Mouse (Mus musculus) CH12.LX (cell line): ENCODE measurements around the gene Mrpl19. TPM values are rescaled to one million over a fixed set of nuclear protein-coding genes. Genes with fewer than 3 reads are reported as not detected.

Experiments used
- DNase-seq: peaks from one replicate; pipeline ENCODE4 v3.0.0-alpha.2; 2013; ENCODE audit errors: extremely low read depth
- H3K27ac ChIP-seq: 2 replicates; pipeline ENCODE4 v1.5.1; 2012; ENCODE audit warnings: low read depth, mild to moderate bottlenecking, control low read depth, moderate library complexity; ENCODE audit not compliant: insufficient read depth
- H3K27me3 ChIP-seq: replicated peaks from 2 replicates; pipeline ENCODE3; 2012; ENCODE audit warnings: inconsistent platforms
- H3K36me3 ChIP-seq, 2 experiments: replicated peaks in 1 of 2; 2 replicates each; pipeline versions ENCODE3 to v1.6.1; 2012; ENCODE audit warnings: inconsistent platforms in 1 of 2, low read length in 1 of 2, mild to moderate bottlenecking in 1 of 2, mixed read lengths in 1 of 2, moderate library complexity in 1 of 2; ENCODE audit not compliant: control insufficient read depth in 1 of 2, insufficient read depth in 1 of 2
- H3K4me1 ChIP-seq, 2 experiments: 2 replicates each; pipeline ENCODE4 v1.6.1; 2012; ENCODE audit warnings: inconsistent platforms in 1 of 2, moderate library complexity in 1 of 2; ENCODE audit not compliant: insufficient read depth in 2 of 2, control insufficient read depth in 1 of 2
- H3K4me2 ChIP-seq: 2 replicates; pipeline ENCODE4 v1.6.1; 2012; ENCODE audit warnings: low read depth, mild to moderate bottlenecking, control low read depth; ENCODE audit not compliant: poor library complexity, insufficient read depth, severe bottlenecking
- H3K4me3 ChIP-seq, 3 experiments: fragments of 150-350 bp in 1 of 3; sonication (generic) in 1 of 3; replicated peaks in 1 of 3; 2 replicates each; pipeline versions ENCODE3 to v1.5.1; 2011 to 2012; ENCODE audit warnings: low read depth in 2 of 3, low read length in 2 of 3, mild to moderate bottlenecking in 2 of 3, moderate library complexity in 2 of 3, control low read depth in 1 of 3, improper control_type of control experiment in 1 of 3, inconsistent platforms in 1 of 3, mixed read lengths in 1 of 3; ENCODE audit not compliant: poor library complexity in 1 of 3
- H3K79me2 ChIP-seq: replicated peaks from 2 replicates; pipeline ENCODE4 v1.6.1; 2012; ENCODE audit warnings: mild to moderate bottlenecking, moderate library complexity; ENCODE audit not compliant: control insufficient read depth, poor library complexity, insufficient read depth, severe bottlenecking; ENCODE audit errors: extremely low read depth
- H3K9ac ChIP-seq: 2 replicates; pipeline ENCODE4 v1.6.1; 2012; ENCODE audit warnings: low read depth, mild to moderate bottlenecking, control low read depth, moderate library complexity; ENCODE audit not compliant: insufficient read depth
- H3K9me3 ChIP-seq: replicated peaks from 2 replicates; pipeline ENCODE3; 2012; ENCODE audit warnings: low read length, inconsistent platforms, mixed read lengths
- ETS1 ChIP-seq: conservative IDR thresholded peaks from 2 replicates; pipeline ENCODE4 v1.6.1; 2012; ENCODE audit warnings: low read depth, mild to moderate bottlenecking, inconsistent platforms, low read length, improper control_type of control experiment, moderate library complexity
- HCFC1 ChIP-seq: IDR thresholded peaks from 2 replicates; pipeline ENCODE4 v1.6.1; 2012; ENCODE audit warnings: low read depth, mild to moderate bottlenecking, inconsistent platforms, low read length, improper control_type of control experiment
- IRF4 ChIP-seq: IDR thresholded peaks from 2 replicates; pipeline ENCODE4 v1.6.1; 2014; ENCODE audit warnings: low read depth, mild to moderate bottlenecking, inconsistent platforms, low read length, improper control_type of control experiment
- JUND ChIP-seq: conservative IDR thresholded peaks from 2 replicates; pipeline ENCODE4 v1.6.1; 2011; ENCODE audit warnings: low read depth, low read length, improper control_type of control experiment
- KAT2A ChIP-seq: IDR thresholded peaks from 2 replicates; pipeline ENCODE4 v1.6.1; 2012; ENCODE audit warnings: low read length, improper control_type of control experiment, inconsistent platforms; ENCODE audit not compliant: insufficient replicate concordance
- MAX ChIP-seq: IDR thresholded peaks from 2 replicates; pipeline ENCODE4 v1.6.1; 2011; ENCODE audit warnings: low read length, improper control_type of control experiment
- MEF2A ChIP-seq: IDR thresholded peaks from 2 replicates; pipeline ENCODE4 v1.6.1; 2014; ENCODE audit warnings: low read depth, mild to moderate bottlenecking, inconsistent platforms, low read length, improper control_type of control experiment, borderline replicate concordance
- MXI1 ChIP-seq: IDR thresholded peaks from 2 replicates; pipeline ENCODE4 v1.6.1; 2011; ENCODE audit warnings: mild to moderate bottlenecking, low read depth, low read length, improper control_type of control experiment
- MYC ChIP-seq: IDR thresholded peaks from 2 replicates; pipeline ENCODE4 v1.6.1; 2011; ENCODE audit warnings: low read depth, mild to moderate bottlenecking, improper control_type of control experiment, low read length
- NELFE ChIP-seq: IDR thresholded peaks from 2 replicates; pipeline ENCODE4 v1.6.1; 2011; ENCODE audit warnings: low read depth, low read length, improper control_type of control experiment
- NRF1 ChIP-seq: IDR thresholded peaks from 2 replicates; pipeline ENCODE4 v1.6.1; 2014; ENCODE audit warnings: low read depth, mild to moderate bottlenecking, inconsistent platforms, low read length, improper control_type of control experiment, moderate library complexity
- PAX5 ChIP-seq: IDR thresholded peaks from 2 replicates; pipeline ENCODE4 v1.6.1; 2012; ENCODE audit warnings: low read length, inconsistent platforms, mixed read lengths
- RAD21 ChIP-seq: IDR thresholded peaks from 2 replicates; pipeline ENCODE4 v1.6.1; 2011; ENCODE audit warnings: low read depth, mild to moderate bottlenecking, low read length, improper control_type of control experiment, moderate library complexity
- RCOR1 ChIP-seq: conservative IDR thresholded peaks from 2 replicates; pipeline ENCODE4 v1.6.1; 2012; ENCODE audit warnings: low read depth, mild to moderate bottlenecking, inconsistent platforms, low read length, improper control_type of control experiment
- SMC3 ChIP-seq: IDR thresholded peaks from 2 replicates; pipeline ENCODE4 v1.6.1; 2011; ENCODE audit warnings: low read depth, low read length, improper control_type of control experiment
- TBP ChIP-seq: conservative IDR thresholded peaks from 2 replicates; pipeline ENCODE4 v1.6.1; 2011; ENCODE audit warnings: low read depth, low read length, improper control_type of control experiment
- UBTF ChIP-seq: IDR thresholded peaks from 2 replicates; pipeline ENCODE4 v1.6.1; 2012; ENCODE audit warnings: low read depth, mild to moderate bottlenecking, inconsistent platforms, low read length, improper control_type of control experiment, moderate library complexity
- USF1 ChIP-seq: IDR thresholded peaks from 2 replicates; pipeline ENCODE4 v1.6.1; 2014; ENCODE audit warnings: low read depth, mild to moderate bottlenecking, inconsistent platforms, low read length, improper control_type of control experiment
- USF2 ChIP-seq: conservative IDR thresholded peaks from 2 replicates; pipeline ENCODE4 v1.6.1; 2011; ENCODE audit warnings: low read depth, low read length, improper control_type of control experiment
- ZC3H11A ChIP-seq: IDR thresholded peaks from 2 replicates; pipeline ENCODE4 v1.6.1; 2012; ENCODE audit warnings: low read depth, mild to moderate bottlenecking, inconsistent platforms, low read length, improper control_type of control experiment
- ZKSCAN1 ChIP-seq: IDR thresholded peaks from 2 replicates; pipeline ENCODE4 v1.6.1; 2012; ENCODE audit warnings: low read depth, inconsistent platforms, low read length, improper control_type of control experiment, borderline replicate concordance
- ZNF384 ChIP-seq: IDR thresholded peaks from 2 replicates; pipeline ENCODE4 v1.6.1; 2012; ENCODE audit warnings: low read depth, low read length, improper control_type of control experiment, inconsistent platforms
- dilution Hi-C: fragments of 300-500 bp; cut with MboI; formaldehyde crosslinking; loops from 2 replicates; pipeline ENCODE4 v1.14.3; 2020; ENCODE audit warnings: low sequenced_read_pairs; ENCODE audit not compliant: extremely low pct_unique_long_range_greater_than_20kb, extremely low pct_ligation_motif_present
- in situ Hi-C: fragments of 300-500 bp; cut with MboI; formaldehyde crosslinking; loops from 3 replicates; pipeline ENCODE4 v1.14.3; 2019; ENCODE audit warnings: low sequenced_read_pairs, low pct_ligation_motif_present, low pct_unique_long_range_greater_than_20kb, mixed read lengths
- polyA plus RNA-seq: library from polyadenylated mRNA; unstranded; fragments of >175 nt; gene quantifications from 2 replicates; pipeline ENCODE4 v1.2.1, GENCODE M21; 2012; ENCODE audit warnings: low read depth; ENCODE audit not compliant: insufficient read length
- total RNA-seq, 2 experiments: library from RNA; depleted of rRNA; stranded (reverse); fragments of 300-350 nt in 1 of 2; fragments of >200 nt in 1 of 2; gene quantifications; 2 replicates each; pipeline ENCODE4 v1.2.3; 2012 to 2014

Mrpl19 gene
- total and polyA plus RNA-seq, 3 experiments = 27.2 to 96.2 (median 54.0) TPM

DNA sequence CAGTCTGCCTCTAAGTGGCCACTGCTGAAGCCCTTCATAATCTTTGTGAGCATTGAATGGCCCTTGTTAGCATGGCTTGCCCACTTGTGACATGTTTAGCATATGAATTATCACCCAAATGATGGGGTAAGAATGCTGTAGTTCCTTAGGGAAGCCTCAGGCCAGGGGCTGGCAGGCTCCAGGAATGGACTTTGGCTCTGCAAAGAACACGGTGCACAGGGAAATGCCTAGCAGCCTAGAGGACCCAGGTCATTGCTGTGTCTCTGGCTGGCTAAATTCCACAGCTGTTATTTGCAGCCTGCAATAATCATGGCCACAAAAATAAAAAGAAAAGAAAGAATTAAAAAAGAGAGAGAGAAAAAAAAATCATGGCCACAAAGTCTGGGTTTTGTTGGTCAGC is 46.6 kb upstream of the Mrpl19 start:
- Histone ChIP-seq H3K27me3 (no peaks in the 10 kb centered on the region), H3K79me2 (no peaks in the 10 kb centered on the region), H3K4me2 (no peak overlapping the region), H3K9me3 (peaks cover 12% of the 10 kb centered on the region)
- no peak for DNase-seq
- dilution Hi-C loops = no loop called here
- TF ChIP-seq USF1 (no peak), MYC (no peak), ZC3H11A (no peak), ETS1 (no peak), ZNF384 (no peak), MEF2A (no peak), USF2 (no peak), MXI1 (no peak), JUND (no peak), PAX5 (no peak), RAD21 (no peak), IRF4 (no peak), TBP (no peak), KAT2A (no peak), NRF1 (no peak), RCOR1 (no peak)
- TF ChIP-seq, all 38 proteins: peak for 0
- H3K4me3 ChIP-seq = no peak overlapping the region
- H3K9ac ChIP-seq = no peak overlapping the region
- in situ Hi-C loops = no loop called here
- no peaks in the 10 kb centered on the region for H3K36me3 ChIP-seq
- no peaks in the 10 kb centered on the region for H3K4me1 ChIP-seq
- H3K27ac ChIP-seq = no peak overlapping the region

DNA sequence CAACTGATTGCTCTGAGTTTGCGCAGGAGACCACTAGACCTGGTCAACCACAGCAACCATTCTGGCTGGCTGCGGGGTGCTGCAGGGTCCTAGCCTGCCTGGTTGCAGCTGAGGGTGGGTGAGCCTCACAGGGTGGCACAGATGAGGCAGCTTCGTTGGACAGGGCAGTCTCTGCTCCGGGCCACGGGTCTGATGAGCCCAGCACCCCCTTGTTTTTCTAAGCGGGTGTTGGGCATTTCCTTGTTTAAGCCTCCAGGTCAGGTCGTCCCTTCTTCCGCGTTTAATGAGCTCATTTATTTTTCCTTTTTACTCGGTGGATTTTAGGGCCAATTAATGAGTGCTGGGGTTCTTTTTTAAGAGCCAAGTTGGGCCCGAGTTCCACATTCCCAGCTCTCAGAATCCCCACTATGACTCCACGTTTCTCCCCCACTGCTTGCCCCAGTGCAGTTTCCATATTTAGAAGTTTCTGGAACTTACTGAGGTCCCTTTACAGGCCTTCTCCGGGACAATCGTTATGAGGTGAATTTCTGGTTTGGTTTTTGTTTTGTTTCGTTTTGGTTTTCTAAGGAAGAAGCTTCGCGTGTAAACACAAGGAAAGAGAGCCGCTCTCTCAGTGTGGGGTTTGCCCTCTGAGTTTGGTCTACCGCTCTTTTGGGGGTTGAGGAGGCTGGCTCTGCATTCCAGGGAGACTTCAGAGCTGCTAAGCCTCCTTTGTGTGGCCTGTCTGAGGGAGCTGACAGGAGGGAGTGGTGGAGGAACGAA is 24.5 kb upstream of the Mrpl19 start:
- Histone ChIP-seq H3K4me3 (no peak overlapping the region), H3K27me3 (peaks cover 19% of the 10 kb centered on the region), H3K4me2 (0 out of 2 replicates have a peak overlapping the region, but pooled peaks have one; percentile 32)
- dilution Hi-C loops (no loop called here), in situ Hi-C loops (no loop called here)
- DNase-seq = no peak
- TF ChIP-seq MXI1 = no peak
- no peak for TF ChIP-seq RAD21
- no peak for TF ChIP-seq MYC
- no peak for TF ChIP-seq RCOR1
- no peak for TF ChIP-seq NELFE
- no peak for TF ChIP-seq MAX
- no peak for TF ChIP-seq SMC3
- TF ChIP-seq UBTF = no peak
- no peak for TF ChIP-seq PAX5
- no peak for TF ChIP-seq TBP
- TF ChIP-seq IRF4 = no peak
- no peak for TF ChIP-seq USF1
- TF ChIP-seq HCFC1 = no peak
- TF ChIP-seq ZKSCAN1 = no peak
- TF ChIP-seq, all 38 proteins: peak for 0
- Histone ChIP-seq H3K9me3 (peaks cover 14% of the 10 kb centered on the region), H3K79me2 (no peaks in the 10 kb centered on the region), H3K4me1 (no peaks in the 10 kb centered on the region), H3K36me3 (no peaks in the 10 kb centered on the region), H3K9ac (no peak overlapping the region), H3K27ac (no peak overlapping the region)
